Mouse (Mus musculus) midbrain, postnatal 0 days (tissue): ENCODE results near the gene Myo16. TPM values are rescaled to one million over a fixed set of nuclear protein-coding genes. Genes with fewer than 3 reads are reported as not detected.

Experiments used
- ATAC-seq: fragments of 200-750 bp; cut with Nextera tagmentation; 2 replicates; pipeline ENCODE4 v1.8.0; 2017; ENCODE audit warnings: moderate number of reproducible peaks, mild to moderate bottlenecking, moderate TSS enrichment, moderate library complexity; ENCODE audit not compliant: low FRiP score
- DNase-seq: peaks from one replicate; pipeline ENCODE4 v3.0.0-alpha.2; 2015; ENCODE audit warnings: low spot score
- H3K27ac ChIP-seq: fragments of 300-500 bp; sonication (generic); 2 replicates; pipeline ENCODE4 v1.5.1; 2014; ENCODE audit warnings: low read depth, mild to moderate bottlenecking, low read length, mixed read lengths
- H3K27me3 ChIP-seq: fragments of 300-500 bp; sonication (generic); 2 replicates; pipeline ENCODE4 v1.6.1; 2014; ENCODE audit warnings: low read length, control low read depth, mixed read lengths; ENCODE audit not compliant: insufficient read depth
- H3K36me3 ChIP-seq: fragments of 300-500 bp; sonication (generic); 2 replicates; pipeline ENCODE4 v1.6.1; 2014; ENCODE audit warnings: low read length, control low read depth, mixed read lengths; ENCODE audit not compliant: insufficient read depth
- H3K4me1 ChIP-seq: fragments of 300-500 bp; sonication (generic); 2 replicates; pipeline ENCODE4 v1.6.1; 2014; ENCODE audit warnings: mild to moderate bottlenecking, control low read depth, antibody characterized with exemption, low read length, mixed read lengths; ENCODE audit not compliant: insufficient read depth
- H3K4me2 ChIP-seq: fragments of 300-500 bp; sonication (generic); 2 replicates; pipeline ENCODE4 v1.6.1; 2014; ENCODE audit warnings: low read depth, mild to moderate bottlenecking, low read length, mixed read lengths; ENCODE audit not compliant: poor library complexity, severe bottlenecking
- H3K4me3 ChIP-seq: fragments of 300-500 bp; sonication (generic); 2 replicates; pipeline ENCODE4 v1.5.1; 2014; ENCODE audit warnings: low read depth, mild to moderate bottlenecking, low read length, moderate library complexity
- H3K9ac ChIP-seq: fragments of 300-500 bp; sonication (generic); replicated peaks from 2 replicates; pipeline ENCODE4 v1.6.1; 2014; ENCODE audit warnings: mild to moderate bottlenecking, low read length, moderate library complexity, mixed read lengths; ENCODE audit not compliant: poor library complexity, severe bottlenecking
- H3K9me3 ChIP-seq: fragments of 300-500 bp; sonication (generic); 2 replicates; pipeline ENCODE4 v1.6.1; 2016; ENCODE audit warnings: low read length, control low read depth
- CTCF ChIP-seq: IDR thresholded peaks from 2 replicates; pipeline ENCODE4 v1.5.1; 2016; ENCODE audit warnings: antibody characterized with exemption, mild to moderate bottlenecking
- WGBS: fragments of 180-500 bp; shearing (Covaris S2); extraction: QIAGEN DNeasy Blood & Tissue Kit; methylation state at CpG from one replicate; pipeline ENCODE4 v1.1.7; 2014; 5-methylcytosine and 5-hydroxymethylcytosine counted together
- polyA plus RNA-seq: library from polyadenylated mRNA; unstranded; fragments of >200 nt; fragmentation: Nextera tagmentation; extraction: Ambion mirVana; gene quantifications from 2 replicates; pipeline ENCODE4 v1.2.1, GENCODE M21; 2015
- total RNA-seq: library from RNA; depleted of rRNA; stranded (reverse); fragments of >200 nt; gene quantifications from 2 replicates; pipeline ENCODE4 v1.2.3, GENCODE M21; 2014

Myo16 gene
- total and polyA plus RNA-seq, 2 experiments from 2014 or later = 7.7 to 59.9 TPM

GRCm38 (mm10) chr8:10634421-10634820 is 480.7 kb downstream of the Myo16 start:
- 80% methylated on average over 13 of the region's 13 CpGs for WGBS
- no peak for ATAC-seq
- no peaks in the 10 kb centered on the region for H3K4me1 ChIP-seq
- no peak overlapping the region for H3K9ac ChIP-seq
- no peaks in the 10 kb centered on the region for H3K9me3 ChIP-seq
- H3K4me3 ChIP-seq = no peak overlapping the region
- no peak overlapping the region for H3K27ac ChIP-seq
- no peaks in the 10 kb centered on the region for H3K36me3 ChIP-seq
- TF ChIP-seq CTCF = no peak
- peak; percentile 32 for DNase-seq
- H3K4me2 ChIP-seq = no peak overlapping the region
- H3K27me3 ChIP-seq = no peaks in the 10 kb centered on the region

DNA sequence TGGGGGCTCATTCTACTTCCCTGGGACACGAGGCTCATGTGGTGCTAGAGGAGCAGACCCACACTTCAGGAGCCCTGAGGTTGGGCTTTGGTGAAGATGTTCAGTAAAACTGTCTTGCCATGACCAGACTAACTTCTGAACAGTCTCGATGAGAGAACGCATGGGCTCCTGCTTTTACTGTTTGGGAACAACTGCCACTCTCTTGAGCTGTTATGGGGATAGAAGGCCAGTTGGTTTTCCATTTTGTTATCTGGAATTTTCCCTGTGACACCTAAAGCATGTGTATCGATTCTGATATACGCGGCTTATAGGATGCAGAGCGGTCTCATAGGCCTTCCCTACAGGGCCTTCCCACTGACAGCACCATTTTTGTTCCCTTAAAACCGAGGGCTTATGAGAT is 485.2 kb downstream of the Myo16 start:
- ATAC-seq = no peak
- WGBS = 91% methylated on average over 8 of the region's 8 CpGs
- Histone ChIP-seq H3K36me3 (no peaks in the 10 kb centered on the region), H3K9me3 (no peaks in the 10 kb centered on the region), H3K9ac (no peak overlapping the region), H3K27me3 (no peaks in the 10 kb centered on the region), H3K27ac (no peak overlapping the region), H3K4me1 (no peaks in the 10 kb centered on the region), H3K4me3 (no peak overlapping the region), H3K4me2 (no peak overlapping the region)
- DNase-seq = no peak
- no peak for TF ChIP-seq CTCF

GRCm38 (mm10) chr8:10640176-10640810 is 486.6 kb downstream of the Myo16 start:
- Histone ChIP-seq H3K27ac (no peak overlapping the region), H3K9ac (no peak overlapping the region), H3K4me3 (no peak overlapping the region), H3K27me3 (no peaks in the 10 kb centered on the region), H3K4me1 (no peaks in the 10 kb centered on the region), H3K9me3 (no peaks in the 10 kb centered on the region), H3K4me2 (no peak overlapping the region), H3K36me3 (no peaks in the 10 kb centered on the region)
- DNase-seq (no peak), ATAC-seq (no peak)
- TF ChIP-seq CTCF = no peak
- WGBS = 85% methylated on average over 9 of the region's 9 CpGs

DNA sequence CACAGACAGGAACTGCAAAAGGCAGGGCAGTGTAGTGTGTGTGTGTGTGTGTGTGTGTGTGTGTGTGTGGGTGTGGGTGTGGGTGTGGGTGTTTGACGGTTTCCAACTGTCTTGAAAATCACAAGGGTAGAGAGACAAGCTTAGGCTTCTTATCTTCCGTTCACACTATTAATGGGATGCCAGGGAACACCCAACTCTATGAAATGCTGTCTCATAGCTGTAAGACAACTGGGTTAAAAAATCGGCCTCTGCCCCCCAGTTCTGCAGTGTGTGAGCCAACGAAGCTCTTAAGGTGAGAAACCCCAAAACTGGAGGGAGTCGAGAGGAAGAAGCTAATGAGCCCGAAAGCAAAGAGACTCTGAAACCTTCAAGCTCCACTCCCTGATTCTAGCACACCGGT is 487.1 kb downstream of the Myo16 start:
- H3K27me3 ChIP-seq = no peaks in the 10 kb centered on the region
- no peaks in the 10 kb centered on the region for H3K9me3 ChIP-seq
- no peak overlapping the region for H3K9ac ChIP-seq
- WGBS = 82% methylated on average over 7 of the region's 7 CpGs
- H3K4me1 ChIP-seq = no peaks in the 10 kb centered on the region
- no peak overlapping the region for H3K4me2 ChIP-seq
- H3K36me3 ChIP-seq = no peaks in the 10 kb centered on the region
- H3K27ac ChIP-seq = no peak overlapping the region
- H3K4me3 ChIP-seq = no peak overlapping the region
- DNase-seq = no peak
- no peak for ATAC-seq
- no peak for TF ChIP-seq CTCF

DNA sequence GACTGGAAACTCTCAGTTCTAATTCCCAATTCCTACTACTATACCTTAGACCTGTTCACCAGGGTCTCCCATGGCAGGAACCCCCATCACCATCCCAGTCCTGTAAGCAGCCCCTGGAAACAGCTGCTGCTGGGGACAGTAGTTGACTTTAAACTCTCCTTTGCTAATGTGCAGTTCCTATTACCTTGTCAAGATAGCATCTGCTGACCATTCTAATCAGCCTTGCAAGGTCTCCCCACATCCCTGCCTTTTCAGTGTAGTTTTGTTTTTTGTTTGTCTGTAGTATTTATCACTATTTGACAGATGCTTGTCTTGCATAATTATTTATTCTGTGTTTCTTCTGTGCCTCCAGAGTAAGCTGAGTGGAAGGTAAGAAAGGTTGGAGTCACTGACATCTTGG is 487.6 kb downstream of the Myo16 start:
- DNase-seq = no peak
- no peak for TF ChIP-seq CTCF
- H3K27ac ChIP-seq = no peak overlapping the region

GRCm38 (mm10) chr8:10643244-10643643 is 489.5 kb downstream of the Myo16 start:
- H3K9me3 ChIP-seq = no peaks in the 10 kb centered on the region
- ATAC-seq = no peak

More for the DNA sequence above, 487.6 kb downstream of the Myo16 start:
- Histone ChIP-seq H3K9ac (no peak overlapping the region), H3K4me3 (no peak overlapping the region), H3K36me3 (no peaks in the 10 kb centered on the region), H3K9me3 (no peaks in the 10 kb centered on the region), H3K27me3 (no peaks in the 10 kb centered on the region), H3K4me1 (no peaks in the 10 kb centered on the region), H3K4me2 (no peak overlapping the region)
- no peak for ATAC-seq

More at GRCm38 (mm10) chr8:10643244-10643643, 489.5 kb downstream of the Myo16 start:
- Histone ChIP-seq H3K27me3 (no peaks in the 10 kb centered on the region), H3K27ac (no peak overlapping the region), H3K4me2 (no peak overlapping the region), H3K9ac (no peak overlapping the region), H3K4me1 (no peaks in the 10 kb centered on the region), H3K4me3 (no peak overlapping the region), H3K36me3 (no peaks in the 10 kb centered on the region)
- TF ChIP-seq CTCF = no peak
- WGBS = 91% methylated on average over 4 of the region's 4 CpGs
- no peak for DNase-seq
